Mouse (Mus musculus) MEL (cell line): ENCODE data around the gene Sar1a.
A peak's percentile ranks its signal among the peaks of the same experiment; 100 is the strongest.

Experiments used
- BHLHE40 ChIP-seq: IDR thresholded peaks from 2 replicates; pipeline ENCODE4 v1.6.1; 2012; ENCODE audit warnings: low read depth, mild to moderate bottlenecking, inconsistent platforms, low read length, improper control_type of control experiment, borderline replicate concordance
- CTCF ChIP-seq, 3 experiments: IDR thresholded peaks in 2 of 3; conservative IDR thresholded peaks in 1 of 3; 2 replicates each; pipeline ENCODE4 v1.5.1; 2011 to 2012; ENCODE audit warnings: low read length in 3 of 3, low read depth in 2 of 3, mild to moderate bottlenecking in 2 of 3, improper control_type of control experiment in 1 of 3, inconsistent platforms in 1 of 3, mixed read lengths in 1 of 3, moderate library complexity in 1 of 3; ENCODE audit not compliant: control insufficient read depth in 1 of 3, insufficient read depth in 1 of 3, poor library complexity in 1 of 3, severe bottlenecking in 1 of 3
- E2F4 ChIP-seq: IDR thresholded peaks from 2 replicates; pipeline ENCODE4 v1.6.1; 2011; ENCODE audit warnings: low read depth, low read length, improper control_type of control experiment, borderline replicate concordance
- KAT2A ChIP-seq: conservative IDR thresholded peaks from 2 replicates; pipeline ENCODE4 v1.6.1; 2012; ENCODE audit warnings: low read depth, low read length, improper control_type of control experiment, inconsistent platforms
- MAFK ChIP-seq: IDR thresholded peaks from 2 replicates; pipeline ENCODE4 v1.6.1; 2011; ENCODE audit warnings: low read depth, mild to moderate bottlenecking, low read length, improper control_type of control experiment, borderline replicate concordance
- MAX ChIP-seq: IDR thresholded peaks from 2 replicates; pipeline ENCODE4 v1.6.1; 2011; ENCODE audit warnings: low read length, improper control_type of control experiment
- MEF2A ChIP-seq: IDR thresholded peaks from 2 replicates; pipeline ENCODE4 v1.6.1; 2014; ENCODE audit warnings: low read depth, mild to moderate bottlenecking, inconsistent platforms, low read length, improper control_type of control experiment; ENCODE audit not compliant: poor library complexity, insufficient replicate concordance, severe bottlenecking; ENCODE audit errors: extremely low read depth
- POLR2A ChIP-seq, 2 experiments: IDR thresholded peaks; 2 replicates each; pipeline ENCODE4 v1.6.1; 2011 to 2012; ENCODE audit warnings: low read length in 2 of 2, mild to moderate bottlenecking in 2 of 2, control low read depth in 1 of 2, improper control_type of control experiment in 1 of 2, low read depth in 1 of 2, moderate library complexity in 1 of 2; ENCODE audit not compliant: control insufficient read depth in 1 of 2, insufficient read depth in 1 of 2, poor library complexity in 1 of 2
- POLR2AphosphoS2 ChIP-seq: IDR thresholded peaks from 2 replicates; pipeline ENCODE4 v1.6.1; 2011; ENCODE audit warnings: low read length, improper control_type of control experiment
- RCOR1 ChIP-seq: IDR thresholded peaks from 2 replicates; pipeline ENCODE4 v1.6.1; 2012; ENCODE audit warnings: low read depth, mild to moderate bottlenecking, inconsistent platforms, low read length, improper control_type of control experiment
- TCF12 ChIP-seq: IDR thresholded peaks from 2 replicates; pipeline ENCODE4 v1.6.1; 2014; ENCODE audit warnings: low read depth, mild to moderate bottlenecking, inconsistent platforms, low read length, improper control_type of control experiment, moderate library complexity
- UBTF ChIP-seq: IDR thresholded peaks from 2 replicates; pipeline ENCODE4 v1.6.1; 2012; ENCODE audit warnings: low read depth, mild to moderate bottlenecking, inconsistent platforms, low read length, improper control_type of control experiment, moderate library complexity, borderline replicate concordance; ENCODE audit not compliant: insufficient read depth
- ZC3H11A ChIP-seq: IDR thresholded peaks from 2 replicates; pipeline ENCODE4 v1.6.1; 2012; ENCODE audit warnings: low read depth, mild to moderate bottlenecking, inconsistent platforms, low read length, improper control_type of control experiment

DNA sequence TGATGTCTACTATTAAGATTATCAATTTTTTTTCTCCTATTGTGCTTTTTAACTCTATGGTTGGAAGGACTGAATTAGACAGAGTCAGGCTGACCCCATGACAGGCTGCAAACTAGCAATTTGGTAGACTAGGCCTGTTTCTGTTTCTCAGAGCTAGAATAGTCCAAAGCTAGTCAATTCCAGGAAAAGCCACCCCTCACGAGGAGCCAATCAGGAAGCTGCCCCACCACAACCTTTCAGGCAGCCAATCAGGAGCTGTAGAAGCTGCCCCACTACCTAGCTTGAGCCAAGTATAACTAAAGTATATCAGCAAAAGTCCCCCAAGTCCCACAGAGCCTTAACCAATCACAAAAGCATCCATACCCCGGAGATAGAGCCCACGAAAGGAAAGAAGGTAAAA is 4.2 kb upstream of the Sar1a start:
- TF ChIP-seq MAFK = no peak
- TF ChIP-seq POLR2A (IDR thresholded peaks at IDR 0.05; ENCODE audit: control insufficient read depth in 1 of 2, insufficient read depth in 1 of 2, low read depth in 1 of 2, low read length in 2 of 2, poor library complexity in 1 of 2) = peak in 1 of 2 experiments; percentile 20; a peak in 1 of 4 replicates
- no peak for TF ChIP-seq KAT2A
- no peak for TF ChIP-seq CTCF (IDR thresholded peaks at IDR 0.05 in 2 of 3, conservative IDR thresholded peaks at IDR 0.05 in 1 of 3; ENCODE audit: control insufficient read depth in 1 of 3, insufficient read depth in 1 of 3, low read depth in 2 of 3, low read length in 3 of 3, poor library complexity in 1 of 3, severe bottlenecking in 1 of 3)
- TF ChIP-seq E2F4 = no peak
- TF ChIP-seq MEF2A = no peak
- no peak for TF ChIP-seq TCF12
- no peak for TF ChIP-seq MAX
- TF ChIP-seq POLR2AphosphoS2 = no peak
- no peak for TF ChIP-seq BHLHE40
- no peak for TF ChIP-seq UBTF
- no peak for TF ChIP-seq RCOR1
- TF ChIP-seq ZC3H11A = no peak
